Mouse (Mus musculus) E14TG2a.4 (cell line): ENCODE measurements at regions not wholly inside any gene's neighbourhood (a gene's known extent, or its start where the extent isn't known, plus 50 kb on each side); places are given as distances from the start of the nearest gene placed in this dataset.

ENCODE experiments used
- H3K27me3 ChIP-seq: 2 replicates; pipeline ENCODE4 v1.6.1; 2014; ENCODE audit warnings: low read length, control low read depth; ENCODE audit not compliant: insufficient read depth
- H3K36me3 ChIP-seq: 2 replicates; pipeline ENCODE4 v1.6.1; 2014; ENCODE audit warnings: low read length, control low read depth; ENCODE audit not compliant: insufficient read depth
- H3K4me1 ChIP-seq: replicated peaks from 2 replicates; pipeline ENCODE4 v1.6.1; 2014; ENCODE audit warnings: low read depth, low read length, control low read depth
- H3K4me3 ChIP-seq: replicated peaks from 2 replicates; pipeline ENCODE4 v1.5.1; 2014; ENCODE audit warnings: mild to moderate bottlenecking, low read length
- H3K9me3 ChIP-seq: 2 replicates; pipeline ENCODE4 v1.6.1; 2014; ENCODE audit warnings: low read length, control low read depth
- CTCF ChIP-seq: conservative IDR thresholded peaks from 2 replicates; pipeline ENCODE4 v1.5.1; 2014; ENCODE audit warnings: low read length
- NANOG ChIP-seq: IDR thresholded peaks from 2 replicates; pipeline ENCODE4 v1.6.1; 2014; ENCODE audit warnings: borderline replicate concordance, low read length, mixed read lengths
- POU5F1 ChIP-seq: IDR thresholded peaks from 2 replicates; pipeline ENCODE4 v1.6.1; 2014; ENCODE audit warnings: low read length, borderline replicate concordance

GRCm38 (mm10) chr7:63992155-63992554, 53.4 kb upstream of the Klf13 start:
- Histone ChIP-seq H3K9me3 (no peaks in the 10 kb centered on the region), H3K4me1 (peaks cover 26% of the 10 kb centered on the region), H3K4me3 (no peak overlapping the region), H3K27me3 (peaks cover 11% of the 10 kb centered on the region), H3K36me3 (no peaks in the 10 kb centered on the region)
- TF ChIP-seq POU5F1, result no peak
- TF ChIP-seq NANOG, result no peak
- no peak for TF ChIP-seq CTCF

DNA sequence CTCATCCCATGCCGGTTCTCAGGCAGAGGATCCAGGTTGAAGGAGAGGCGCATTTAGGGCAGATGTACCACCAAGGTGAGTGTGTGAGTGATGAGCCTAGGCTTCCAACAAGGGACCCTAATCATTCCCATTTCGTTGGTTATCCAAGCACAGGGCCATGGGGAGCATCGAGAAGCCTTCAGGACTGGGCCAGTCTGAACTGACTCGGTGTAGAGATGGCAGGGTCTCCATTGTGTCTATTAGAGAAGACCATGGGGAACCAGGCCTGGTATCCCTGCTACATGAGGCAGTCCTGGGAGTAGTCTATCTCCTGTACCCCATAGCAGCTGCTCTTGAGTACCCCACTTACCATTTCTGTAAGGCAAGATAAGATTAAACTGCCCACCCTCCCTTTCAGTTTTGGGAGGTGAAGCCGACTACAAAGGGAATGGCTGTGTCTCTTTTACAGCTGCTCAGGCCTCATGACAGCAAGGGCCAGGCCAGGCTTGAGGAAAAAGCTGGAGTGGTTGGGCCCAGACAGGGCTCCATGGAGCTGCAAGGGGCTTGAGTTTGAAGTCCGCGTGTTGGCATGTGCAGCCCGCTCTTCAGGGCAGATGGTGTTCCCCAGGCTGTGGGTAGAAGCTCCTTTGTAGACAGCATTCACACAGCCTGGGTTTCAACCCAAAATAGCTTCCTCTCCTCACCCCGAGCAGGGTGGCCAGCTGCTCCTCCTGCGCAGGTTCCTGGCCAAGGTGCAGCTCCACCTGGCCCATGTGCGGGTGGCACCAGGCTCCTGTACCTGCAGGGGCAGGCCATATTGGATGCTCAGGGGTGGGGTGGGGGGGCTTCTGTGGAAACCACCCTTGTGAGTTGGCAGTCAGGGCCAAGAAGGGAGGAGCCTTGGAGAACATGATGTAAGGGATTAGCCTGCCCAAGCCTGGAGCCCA, 52.6 kb upstream of the Klf13 start:
- TF ChIP-seq NANOG (no peak), CTCF (no peak), POU5F1 (no peak)
- no peaks in the 10 kb centered on the region for H3K36me3 ChIP-seq

DNA sequence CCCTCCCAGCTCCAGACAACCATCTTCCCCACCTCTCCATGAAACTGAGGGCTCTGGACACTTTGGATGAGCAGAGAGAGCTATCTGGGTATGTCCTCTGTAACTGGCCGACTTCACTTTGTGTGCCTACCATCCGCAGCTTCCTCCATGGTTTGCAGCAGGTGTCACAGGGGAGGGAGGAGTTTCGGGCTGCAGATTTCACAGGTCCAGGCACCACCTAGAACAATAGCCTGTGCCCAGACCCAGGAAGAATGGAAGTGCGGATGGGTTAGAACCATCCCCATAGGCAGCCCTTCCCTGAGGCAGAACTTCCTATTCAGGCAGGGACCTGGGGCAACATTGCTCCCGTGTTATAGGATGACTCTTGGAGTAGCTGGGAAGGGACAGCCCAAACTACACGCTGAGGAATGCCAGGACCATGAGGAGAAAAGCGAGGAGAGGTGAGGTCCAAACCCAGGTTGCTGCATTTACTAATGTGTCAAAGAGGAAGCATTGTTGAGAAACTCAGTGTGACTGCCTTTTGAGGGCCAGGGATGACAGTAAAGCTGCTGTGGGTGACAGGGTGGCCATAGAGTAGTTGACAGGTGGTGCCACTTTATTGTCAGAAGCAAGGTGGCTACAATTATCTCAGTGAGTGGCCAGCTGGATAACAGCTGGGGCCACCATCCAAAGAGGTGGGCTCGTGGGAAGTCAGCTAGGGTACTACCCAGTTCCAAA, 51.8 kb upstream of the Klf13 start:
- Histone ChIP-seq H3K36me3 (no peaks in the 10 kb centered on the region), H3K27me3 (peaks cover 11% of the 10 kb centered on the region), H3K4me3 (peak overlapping the region; percentile 14; the same call in 1 of the 2 replicates), H3K9me3 (no peaks in the 10 kb centered on the region), H3K4me1 (peaks cover 38% of the 10 kb centered on the region)
- no peak for TF ChIP-seq POU5F1
- TF ChIP-seq CTCF, result no peak
- no peak for TF ChIP-seq NANOG

More for the DNA sequence above, 52.6 kb upstream of the Klf13 start:
- H3K27me3 ChIP-seq, result peaks cover 11% of the 10 kb centered on the region
- peaks cover 34% of the 10 kb centered on the region for H3K4me1 ChIP-seq
- H3K9me3 ChIP-seq, result no peaks in the 10 kb centered on the region
- H3K4me3 ChIP-seq, result peak overlapping the region; percentile 41

DNA sequence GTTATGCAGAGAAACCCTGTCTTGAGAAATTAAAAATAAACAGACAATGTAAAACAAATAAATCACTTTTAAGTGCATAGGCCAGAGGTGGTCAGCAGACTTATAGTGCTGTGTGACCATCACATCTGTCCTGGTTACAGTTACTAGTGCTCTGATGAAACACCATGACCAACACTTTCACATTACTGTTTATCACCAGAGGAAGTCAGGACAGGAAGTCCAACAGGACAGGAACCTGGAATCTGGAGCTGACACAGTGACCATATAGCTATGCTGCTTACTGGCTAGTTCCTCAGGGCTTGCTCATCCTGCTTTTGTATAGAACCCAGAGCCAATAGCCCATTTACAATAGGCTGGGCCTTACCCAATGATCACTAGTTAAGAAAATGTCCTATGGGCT, 51.0 kb upstream of the Klf13 start:
- peaks cover 38% of the 10 kb centered on the region for H3K4me1 ChIP-seq
- H3K4me3 ChIP-seq, result no peak overlapping the region
- no peaks in the 10 kb centered on the region for H3K36me3 ChIP-seq
- TF ChIP-seq POU5F1 (no peak), NANOG (no peak), CTCF (no peak)
- H3K27me3 ChIP-seq, result peaks cover 11% of the 10 kb centered on the region
- H3K9me3 ChIP-seq, result no peaks in the 10 kb centered on the region
